Mouse (Mus musculus): ENCODE data around the gene Gimap8. TPM values are rescaled to one million over a fixed set of nuclear protein-coding genes. Genes with fewer than 3 reads are reported as not detected.

Gimap8 gene
- polyA plus RNA-seq (2012; rRNA removed): 1.3 TPM in 2 replicates

- WGBS: 38% methylated on average over 3 of the region's 3 CpGs
- no peaks in the 10 kb centered on the region for H3K4me1 ChIP-seq (ENCODE audit: control insufficient read depth, insufficient read depth, low read length)
- TF ChIP-seq POLR2A (IDR thresholded peaks at IDR 0.05; ENCODE audit: borderline replicate concordance, insufficient read depth, low read length) (no peak), CTCF (IDR thresholded peaks at IDR 0.05; ENCODE audit: borderline replicate concordance, insufficient read depth, low read depth, low read length) (no peak)
Measured at GRCm38 (mm10) chr6:48646995-48647394, at the start of gene Gimap8. Gene Gimap8, plus strand, starts transcription at chr6:48647234.

GRCm38 (mm10) chr6:48600594-48600993 lies 46.4 kb upstream of the Gimap8 start:
- H3K4me3 ChIP-seq (replicated peaks; ENCODE audit: insufficient read depth, low read depth, low read length): no peak overlapping the region
- DNase-seq: no peak
- TF ChIP-seq POLR2A (IDR thresholded peaks at IDR 0.05; ENCODE audit: borderline replicate concordance, insufficient read depth, low read length) (no peak), CTCF (IDR thresholded peaks at IDR 0.05; ENCODE audit: borderline replicate concordance, insufficient read depth, low read depth, low read length) (no peak)
- no peak overlapping the region for H3K27ac ChIP-seq (ENCODE audit: insufficient read depth, low read length)
- peaks cover 6% of the 10 kb centered on the region for H3K4me1 ChIP-seq (ENCODE audit: control insufficient read depth, insufficient read depth, low read length)
- WGBS: 84% methylated on average over 1 of the region's 1 CpGs
- H3K27me3 ChIP-seq (ENCODE audit: control insufficient read depth, insufficient read depth, low read length): no peaks in the 10 kb centered on the region

More at GRCm38 (mm10) chr6:48646995-48647394, at the start of gene Gimap8:
- no peak for DNase-seq
- no peaks in the 10 kb centered on the region for H3K27me3 ChIP-seq (ENCODE audit: control insufficient read depth, insufficient read depth, low read length)
- H3K4me3 ChIP-seq (replicated peaks; ENCODE audit: insufficient read depth, low read depth, low read length): no peak within 1 kb of the TSS
- H3K27ac ChIP-seq (ENCODE audit: insufficient read depth, low read length): no peak within 1 kb of the TSS

- peak within 1 kb of the TSS; percentile 86 for H3K27ac ChIP-seq (ENCODE audit: insufficient read depth, low read length)
- peak within 1 kb of the TSS; percentile 88 for H3K4me3 ChIP-seq (replicated peaks; ENCODE audit: insufficient read depth, low read depth, low read length)
- H3K27me3 ChIP-seq (ENCODE audit: control insufficient read depth, insufficient read depth, low read length): no peaks in the 10 kb centered on the region
- peaks cover 6% of the 10 kb centered on the region for H3K4me1 ChIP-seq (ENCODE audit: control insufficient read depth, insufficient read depth, low read length)
- WGBS: 4% methylated on average over 42 of the region's 42 CpGs
- peak; percentile 98 to 99 for DNase-seq
- peak; percentile 71; the same call in 1 of the 2 replicates for TF ChIP-seq POLR2A (IDR thresholded peaks at IDR 0.05; ENCODE audit: borderline replicate concordance, insufficient read depth, low read length)
- no peak for TF ChIP-seq CTCF (IDR thresholded peaks at IDR 0.05; ENCODE audit: borderline replicate concordance, insufficient read depth, low read depth, low read length)
Measured at GRCm38 (mm10) chr6:48601271-48602079, 45.6 kb upstream of the Gimap8 start, which contains the start of gene Zfp775. Gene Zfp775, plus strand, starts transcription at chr6:48602063.

GRCm38 (mm10) chr6:48602080-48602741 lies 44.8 kb upstream of the Gimap8 start:
- peaks cover 6% of the 10 kb centered on the region; the same call in 1 of the 2 replicates for H3K4me1 ChIP-seq (ENCODE audit: control insufficient read depth, insufficient read depth, low read length)
- no peaks in the 10 kb centered on the region for H3K27me3 ChIP-seq (ENCODE audit: control insufficient read depth, insufficient read depth, low read length)
- peak in 1 of 2 experiments; percentile 71 for DNase-seq
- TF ChIP-seq CTCF (IDR thresholded peaks at IDR 0.05; ENCODE audit: borderline replicate concordance, insufficient read depth, low read depth, low read length) (no peak), POLR2A (IDR thresholded peaks at IDR 0.05; ENCODE audit: borderline replicate concordance, insufficient read depth, low read length) (no peak; the same call in 1 of the 2 replicates)
- H3K4me3 ChIP-seq (replicated peaks; ENCODE audit: insufficient read depth, low read depth, low read length): peak overlapping the region; percentile 69
- WGBS: under 1% methylated on average over 28 of the region's 28 CpGs
- peak overlapping the region; percentile 86 for H3K27ac ChIP-seq (ENCODE audit: insufficient read depth, low read length)

- no peak overlapping the region for H3K27ac ChIP-seq (ENCODE audit: insufficient read depth, low read length)
- 71% methylated on average over 2 of the region's 2 CpGs for WGBS
- no peak for TF ChIP-seq POLR2A (IDR thresholded peaks at IDR 0.05; ENCODE audit: borderline replicate concordance, insufficient read depth, low read length)
Measured at GRCm38 (mm10) chr6:48608124-48608523, 38.9 kb upstream of the Gimap8 start.

GRCm38 (mm10) chr6:48609512-48609911 lies 37.5 kb upstream of the Gimap8 start:
- no peak for TF ChIP-seq CTCF (IDR thresholded peaks at IDR 0.05; ENCODE audit: borderline replicate concordance, insufficient read depth, low read depth, low read length)
- TF ChIP-seq POLR2A (IDR thresholded peaks at IDR 0.05; ENCODE audit: borderline replicate concordance, insufficient read depth, low read length): no peak
- Histone ChIP-seq H3K4me3 (replicated peaks; ENCODE audit: insufficient read depth, low read depth, low read length) (no peak overlapping the region), H3K4me1 (ENCODE audit: control insufficient read depth, insufficient read depth, low read length) (peaks cover 23% of the 10 kb centered on the region), H3K27ac (ENCODE audit: insufficient read depth, low read length) (0 out of 2 replicates have a peak overlapping the region, but pooled peaks have one; percentile 33), H3K27me3 (ENCODE audit: control insufficient read depth, insufficient read depth, low read length) (no peaks in the 10 kb centered on the region)
- WGBS: 13% methylated on average over 7 of the region's 7 CpGs
- DNase-seq: peak; percentile 38 to 51

More at GRCm38 (mm10) chr6:48608124-48608523, 38.9 kb upstream of the Gimap8 start:
- no peak for DNase-seq
- Histone ChIP-seq H3K4me3 (replicated peaks; ENCODE audit: insufficient read depth, low read depth, low read length) (no peak overlapping the region), H3K27me3 (ENCODE audit: control insufficient read depth, insufficient read depth, low read length) (no peaks in the 10 kb centered on the region), H3K4me1 (ENCODE audit: control insufficient read depth, insufficient read depth, low read length) (peaks cover 23% of the 10 kb centered on the region)

GRCm38 (mm10) chr6:48610657-48611056 lies 36.4 kb upstream of the Gimap8 start:
- 32% methylated on average over 3 of the region's 3 CpGs for WGBS
- no peak overlapping the region for H3K27ac ChIP-seq (ENCODE audit: insufficient read depth, low read length)
- H3K4me1 ChIP-seq (ENCODE audit: control insufficient read depth, insufficient read depth, low read length): peaks cover 23% of the 10 kb centered on the region
- TF ChIP-seq POLR2A (IDR thresholded peaks at IDR 0.05; ENCODE audit: borderline replicate concordance, insufficient read depth, low read length) (no peak), CTCF (IDR thresholded peaks at IDR 0.05; ENCODE audit: borderline replicate concordance, insufficient read depth, low read depth, low read length) (no peak)
- DNase-seq: no peak
- no peaks in the 10 kb centered on the region for H3K27me3 ChIP-seq (ENCODE audit: control insufficient read depth, insufficient read depth, low read length)
- no peak overlapping the region for H3K4me3 ChIP-seq (replicated peaks; ENCODE audit: insufficient read depth, low read depth, low read length)

Data from cerebellum, adult 2 months (tissue).